Mouse (Mus musculus): ENCODE measurements around the gene Tmem119. TPM values are rescaled to one million over a fixed set of nuclear protein-coding genes. Genes with fewer than 3 reads are reported as not detected.
A peak's percentile ranks its signal among the peaks of the same experiment; 100 is the strongest.

Tmem119 gene
- polyA plus RNA-seq, 1 experiment from 2014 or later, result 51.1 TPM

- no peak overlapping the region for H3K9ac ChIP-seq (ENCODE audit: low read length)
- peaks cover 14% of the 10 kb centered on the region for H3K4me1 ChIP-seq (replicated peaks; ENCODE audit: control insufficient read depth, insufficient read depth, low read length)
- no peak overlapping the region for H3K4me3 ChIP-seq (ENCODE audit: low read length)
- H3K9me3 ChIP-seq (ENCODE audit: control insufficient read depth, low read length), result no peaks in the 10 kb centered on the region
- 80% methylated on average over 13 of the region's 13 CpGs for WGBS
- H3K36me3 ChIP-seq (ENCODE audit: control insufficient read depth, insufficient read depth, low read length), result peaks cover 33% of the 10 kb centered on the region
- H3K4me2 ChIP-seq (ENCODE audit: low read depth, low read length), result no peak overlapping the region
- no peak overlapping the region for H3K27ac ChIP-seq (ENCODE audit: low read length)
- ATAC-seq (ENCODE audit: low read depth), result no peak
- no peaks in the 10 kb centered on the region for H3K27me3 ChIP-seq (ENCODE audit: control insufficient read depth, insufficient read depth, low read depth, low read length)
These were observed 34.4 kb downstream of the Tmem119 start for GRCm38 (mm10) chr5:113765641-113766526.

- H3K4me3 ChIP-seq (ENCODE audit: low read length), result no peak overlapping the region
- H3K9ac ChIP-seq (ENCODE audit: low read length), result no peak overlapping the region
- peaks cover 1% of the 10 kb centered on the region; the same call in 1 of the 2 replicates for H3K4me1 ChIP-seq (replicated peaks; ENCODE audit: control insufficient read depth, insufficient read depth, low read length)
- H3K27me3 ChIP-seq (ENCODE audit: control insufficient read depth, insufficient read depth, low read depth, low read length), result no peaks in the 10 kb centered on the region
- H3K36me3 ChIP-seq (ENCODE audit: control insufficient read depth, insufficient read depth, low read length), result peaks cover 47% of the 10 kb centered on the region
- no peak overlapping the region for H3K4me2 ChIP-seq (ENCODE audit: low read depth, low read length)
- WGBS, result 89% methylated on average over 7 of the region's 7 CpGs
- ATAC-seq (ENCODE audit: low read depth), result no peak
- H3K9me3 ChIP-seq (ENCODE audit: control insufficient read depth, low read length), result no peaks in the 10 kb centered on the region
- H3K27ac ChIP-seq (ENCODE audit: low read length), result no peak overlapping the region
These were observed 35.9 kb downstream of the Tmem119 start for GRCm38 (mm10) chr5:113764426-113764825.

- H3K27ac ChIP-seq (ENCODE audit: low read length), result no peak overlapping the region
- ATAC-seq (ENCODE audit: low read depth), result no peak
- H3K9ac ChIP-seq (ENCODE audit: low read length), result no peak overlapping the region
- H3K27me3 ChIP-seq (ENCODE audit: control insufficient read depth, insufficient read depth, low read depth, low read length), result no peaks in the 10 kb centered on the region
- 94% methylated on average over 2 of the region's 2 CpGs for WGBS
- no peaks in the 10 kb centered on the region; the same call in 1 of the 2 replicates for H3K4me1 ChIP-seq (replicated peaks; ENCODE audit: control insufficient read depth, insufficient read depth, low read length)
- H3K4me3 ChIP-seq (ENCODE audit: low read length), result no peak overlapping the region
- peaks cover 53% of the 10 kb centered on the region for H3K36me3 ChIP-seq (ENCODE audit: control insufficient read depth, insufficient read depth, low read length)
- no peaks in the 10 kb centered on the region for H3K9me3 ChIP-seq (ENCODE audit: control insufficient read depth, low read length)
- no peak overlapping the region for H3K4me2 ChIP-seq (ENCODE audit: low read depth, low read length)
These were observed 38.7 kb downstream of the Tmem119 start for GRCm38 (mm10) chr5:113761585-113761984.

GRCm38 (mm10) chr5:113755347-113756030 is 44.8 kb downstream of the Tmem119 start:
- Histone ChIP-seq H3K4me2 (ENCODE audit: low read depth, low read length) (no peak overlapping the region; the same call in 1 of the 2 replicates), H3K27ac (ENCODE audit: low read length) (peak overlapping the region; percentile 66), H3K4me3 (ENCODE audit: low read length) (no peak overlapping the region), H3K36me3 (ENCODE audit: control insufficient read depth, insufficient read depth, low read length) (peaks cover 69% of the 10 kb centered on the region), H3K9me3 (ENCODE audit: control insufficient read depth, low read length) (no peaks in the 10 kb centered on the region), H3K27me3 (ENCODE audit: control insufficient read depth, insufficient read depth, low read depth, low read length) (no peaks in the 10 kb centered on the region), H3K4me1 (replicated peaks; ENCODE audit: control insufficient read depth, insufficient read depth, low read length) (peaks cover 8% of the 10 kb centered on the region; the same call in 1 of the 2 replicates), H3K9ac (ENCODE audit: low read length) (no peak overlapping the region)
- WGBS, result 47% methylated on average over 15 of the region's 15 CpGs
- ATAC-seq (ENCODE audit: low read depth), result peak; percentile 86

GRCm38 (mm10) chr5:113751521-113752157 is 48.7 kb downstream of the Tmem119 start:
- no peak overlapping the region for H3K27ac ChIP-seq (ENCODE audit: low read length)
- WGBS, result 87% methylated on average over 9 of the region's 9 CpGs
- no peak overlapping the region for H3K9ac ChIP-seq (ENCODE audit: low read length)
- H3K36me3 ChIP-seq (ENCODE audit: control insufficient read depth, insufficient read depth, low read length), result peaks cover 76% of the 10 kb centered on the region
- H3K27me3 ChIP-seq (ENCODE audit: control insufficient read depth, insufficient read depth, low read depth, low read length), result no peaks in the 10 kb centered on the region
- ATAC-seq (ENCODE audit: low read depth), result no peak
- no peak overlapping the region for H3K4me3 ChIP-seq (ENCODE audit: low read length)
- no peak overlapping the region for H3K4me2 ChIP-seq (ENCODE audit: low read depth, low read length)
- peaks cover 8% of the 10 kb centered on the region; the same call in 1 of the 2 replicates for H3K4me1 ChIP-seq (replicated peaks; ENCODE audit: control insufficient read depth, insufficient read depth, low read length)
- H3K9me3 ChIP-seq (ENCODE audit: control insufficient read depth, low read length), result no peaks in the 10 kb centered on the region

GRCm38 (mm10) chr5:113748556-113749331 is 51.6 kb downstream of the Tmem119 start:
- H3K4me1 ChIP-seq (replicated peaks; ENCODE audit: control insufficient read depth, insufficient read depth, low read length), result no peaks in the 10 kb centered on the region
- H3K4me3 ChIP-seq (ENCODE audit: low read length), result no peak overlapping the region
- no peaks in the 10 kb centered on the region for H3K27me3 ChIP-seq (ENCODE audit: control insufficient read depth, insufficient read depth, low read depth, low read length)
- no peak overlapping the region for H3K9ac ChIP-seq (ENCODE audit: low read length)
- H3K9me3 ChIP-seq (ENCODE audit: control insufficient read depth, low read length), result no peaks in the 10 kb centered on the region
- 91% methylated on average over 13 of the region's 13 CpGs for WGBS
- no peak overlapping the region for H3K27ac ChIP-seq (ENCODE audit: low read length)
- no peak overlapping the region for H3K4me2 ChIP-seq (ENCODE audit: low read depth, low read length)
- peaks cover 87% of the 10 kb centered on the region for H3K36me3 ChIP-seq (ENCODE audit: control insufficient read depth, insufficient read depth, low read length)
- no peak for ATAC-seq (ENCODE audit: low read depth)

- Histone ChIP-seq H3K9ac (ENCODE audit: low read length) (no peak overlapping the region), H3K36me3 (ENCODE audit: control insufficient read depth, insufficient read depth, low read length) (peaks cover 87% of the 10 kb centered on the region), H3K27ac (ENCODE audit: low read length) (no peak overlapping the region), H3K4me2 (ENCODE audit: low read depth, low read length) (no peak overlapping the region), H3K4me1 (replicated peaks; ENCODE audit: control insufficient read depth, insufficient read depth, low read length) (no peaks in the 10 kb centered on the region), H3K4me3 (ENCODE audit: low read length) (no peak overlapping the region), H3K9me3 (ENCODE audit: control insufficient read depth, low read length) (no peaks in the 10 kb centered on the region), H3K27me3 (ENCODE audit: control insufficient read depth, insufficient read depth, low read depth, low read length) (no peaks in the 10 kb centered on the region)
- WGBS, result 93% methylated on average over 5 of the region's 5 CpGs
- no peak for ATAC-seq (ENCODE audit: low read depth)
These were observed 52.7 kb downstream of the Tmem119 start for GRCm38 (mm10) chr5:113747629-113748028.

Measured in lung, embryonic 16.5 days (tissue).